Comparison of ENCODE assay signal across 9 mouse cellular contexts in genomic region chr2:167128699-167129607, GRCm38 (mm10).
DNase-seq lines count a peak whose midpoint lies in the region; ATAC-seq and TF ChIP-seq lines count a peak whose summit lies in the region.
"Had no signal": no experiment of that assay in that cellular context is flagged by ENCODE, and none has a peak within 500 bp of the region (broad histone marks: within the 10 kb centered on the region; RNA-seq: fewer than 3 reads in every experiment).

No protein-coding gene starts in this region.

- DNase-seq in forebrain, embryonic 10.5 days (ENCODE audit: extremely low spot score, low spot score), result no peak
- no peak for DNase-seq in forebrain, embryonic 11.5 days (ENCODE audit: low spot score)
- peak; percentile 34 for DNase-seq in thymus, adult 2 months
- no peak for DNase-seq in cerebellum, adult 8-10 months

- H3K4me3 ChIP-seq in forebrain, embryonic 10.5 days, result peak overlapping the region; percentile 27
- no peak overlapping the region for H3K4me3 ChIP-seq in forebrain, embryonic 11.5 days (ENCODE audit: low read depth, low read length)
- peak overlapping the region; percentile 23 for H3K4me3 ChIP-seq in embryonic facial prominence, embryonic 15.5 days (replicated peaks)
- no peak overlapping the region for H3K4me3 ChIP-seq in hindbrain, embryonic 12.5 days
- H3K4me3 ChIP-seq in limb, embryonic 15.5 days, result peak overlapping the region; percentile 20
- no peak overlapping the region for H3K4me3 ChIP-seq in midbrain, embryonic 15.5 days
- peak overlapping the region; percentile 58 for H3K4me3 ChIP-seq in thymus, adult 2 months (ENCODE audit: control insufficient read depth, insufficient read depth, low read length)

- no peak for TF ChIP-seq CTCF in thymus, adult 2 months (IDR thresholded peaks at IDR 0.05; ENCODE audit: borderline replicate concordance, control insufficient read depth, extremely low read depth, insufficient read depth, low read length, poor library complexity)

- no peaks in the 10 kb centered on the region for H3K9me3 ChIP-seq in forebrain, embryonic 10.5 days
- H3K9me3 ChIP-seq in forebrain, embryonic 11.5 days (ENCODE audit: control insufficient read depth, low read length), result no peaks in the 10 kb centered on the region
- H3K9me3 ChIP-seq in embryonic facial prominence, embryonic 15.5 days (replicated peaks), result no peaks in the 10 kb centered on the region
- no peaks in the 10 kb centered on the region for H3K9me3 ChIP-seq in hindbrain, embryonic 12.5 days (replicated peaks)
- H3K9me3 ChIP-seq in limb, embryonic 15.5 days, result no peaks in the 10 kb centered on the region
- H3K9me3 ChIP-seq in midbrain, embryonic 15.5 days, result no peaks in the 10 kb centered on the region
- H3K9me3 ChIP-seq: G1E had no signal

- ATAC-seq in forebrain, embryonic 11.5 days (replicated peaks; ENCODE audit: low FRiP score), result no peak
- ATAC-seq in embryonic facial prominence, embryonic 15.5 days (ENCODE audit: insufficient number of reproducible peaks, low FRiP score, low TSS enrichment, low read depth), result 0 out of 2 replicates have a peak, but pooled peaks have one; percentile 5
- no peak for ATAC-seq in hindbrain, embryonic 12.5 days (ENCODE audit: low FRiP score)
- peak; percentile 22; the same call in 1 of the 2 replicates for ATAC-seq in limb, embryonic 15.5 days (ENCODE audit: insufficient number of reproducible peaks, low FRiP score, low TSS enrichment, low read depth)
- 0 out of 2 replicates have a peak, but pooled peaks have one; percentile 27 for ATAC-seq in midbrain, embryonic 15.5 days (replicated peaks)

- peaks cover 28% of the 10 kb centered on the region for H3K4me1 ChIP-seq in forebrain, embryonic 10.5 days
- H3K4me1 ChIP-seq in forebrain, embryonic 11.5 days (replicated peaks; ENCODE audit: control insufficient read depth, insufficient read depth, low read length), result peaks cover 6% of the 10 kb centered on the region
- H3K4me1 ChIP-seq in embryonic facial prominence, embryonic 15.5 days, result peaks cover 28% of the 10 kb centered on the region
- peaks cover 34% of the 10 kb centered on the region for H3K4me1 ChIP-seq in hindbrain, embryonic 12.5 days
- H3K4me1 ChIP-seq in limb, embryonic 15.5 days, result peaks cover 25% of the 10 kb centered on the region
- H3K4me1 ChIP-seq in midbrain, embryonic 15.5 days, result peaks cover 25% of the 10 kb centered on the region
- peaks cover 19% of the 10 kb centered on the region for H3K4me1 ChIP-seq in thymus, adult 2 months (replicated peaks; ENCODE audit: control insufficient read depth, insufficient read depth, low read length)

- WGBS in forebrain, embryonic 10.5 days, result 47% methylated on average over 20 of the region's 20 CpGs
- 40% methylated on average over 20 of the region's 20 CpGs for WGBS in forebrain, embryonic 11.5 days
- WGBS in embryonic facial prominence, embryonic 15.5 days, result 32% methylated on average over 20 of the region's 20 CpGs
- 41% methylated on average over 19 of the region's 20 CpGs for WGBS in hindbrain, embryonic 12.5 days
- WGBS in limb, embryonic 15.5 days, result 34% methylated on average over 20 of the region's 20 CpGs
- 48% methylated on average over 20 of the region's 20 CpGs for WGBS in midbrain, embryonic 15.5 days
- 26% methylated on average over 20 of the region's 20 CpGs for WGBS in thymus, adult 2 months

- H3K9ac ChIP-seq in forebrain, embryonic 11.5 days (ENCODE audit: low read length), result no peak overlapping the region
- H3K9ac ChIP-seq in embryonic facial prominence, embryonic 15.5 days, result no peak overlapping the region
- peak overlapping the region; percentile 25 for H3K9ac ChIP-seq in hindbrain, embryonic 12.5 days
- 0 out of 2 replicates have a peak overlapping the region, but pooled peaks have one; percentile 17 for H3K9ac ChIP-seq in limb, embryonic 15.5 days
- H3K9ac ChIP-seq in midbrain, embryonic 15.5 days, result no peak overlapping the region

- 0 out of 2 replicates have a peak, but pooled peaks have one; percentile 25 for TF ChIP-seq POLR2A in thymus, adult 2 months (IDR thresholded peaks at IDR 0.05; ENCODE audit: control insufficient read depth, extremely low read depth, insufficient read depth, low read length, poor library complexity)

- no peak overlapping the region for H3K4me2 ChIP-seq in forebrain, embryonic 11.5 days (ENCODE audit: low read depth, low read length, severe bottlenecking)
- peak overlapping the region; percentile 46 for H3K4me2 ChIP-seq in embryonic facial prominence, embryonic 15.5 days (replicated peaks)
- peak overlapping the region; percentile 30 for H3K4me2 ChIP-seq in hindbrain, embryonic 12.5 days (replicated peaks)
- H3K4me2 ChIP-seq in limb, embryonic 15.5 days, result peak overlapping the region; percentile 39
- 0 out of 2 replicates have a peak overlapping the region, but pooled peaks have one; percentile 2 for H3K4me2 ChIP-seq in midbrain, embryonic 15.5 days

- peaks cover 7% of the 10 kb centered on the region for H3K27me3 ChIP-seq in forebrain, embryonic 10.5 days (ENCODE audit: poor library complexity, severe bottlenecking)
- H3K27me3 ChIP-seq in forebrain, embryonic 11.5 days (ENCODE audit: control insufficient read depth, insufficient read depth, low read length), result no peaks in the 10 kb centered on the region
- no peaks in the 10 kb centered on the region for H3K27me3 ChIP-seq in embryonic facial prominence, embryonic 15.5 days
- H3K27me3 ChIP-seq in hindbrain, embryonic 12.5 days, result no peaks in the 10 kb centered on the region
- H3K27me3 ChIP-seq in limb, embryonic 15.5 days, result peaks cover 5% of the 10 kb centered on the region; the same call in 1 of the 2 replicates
- no peaks in the 10 kb centered on the region for H3K27me3 ChIP-seq in midbrain, embryonic 15.5 days (replicated peaks)
- no peaks in the 10 kb centered on the region for H3K27me3 ChIP-seq in thymus, adult 2 months (ENCODE audit: control insufficient read depth, insufficient read depth, low read length)

- peak overlapping the region; percentile 10 for H3K27ac ChIP-seq in forebrain, embryonic 10.5 days
- no peak overlapping the region for H3K27ac ChIP-seq in forebrain, embryonic 11.5 days (ENCODE audit: low read depth, low read length)
- H3K27ac ChIP-seq in embryonic facial prominence, embryonic 15.5 days (replicated peaks), result peak overlapping the region; percentile 63
- peak overlapping the region; percentile 60; the same call in 1 of the 2 replicates for H3K27ac ChIP-seq in hindbrain, embryonic 12.5 days
- peak overlapping the region; percentile 63 for H3K27ac ChIP-seq in limb, embryonic 15.5 days
- peak overlapping the region; percentile 70 for H3K27ac ChIP-seq in midbrain, embryonic 15.5 days
- no peak overlapping the region for H3K27ac ChIP-seq in thymus, adult 2 months (ENCODE audit: control insufficient read depth, insufficient read depth, low read length)

- H3K36me3 ChIP-seq in forebrain, embryonic 10.5 days (replicated peaks), result no peaks in the 10 kb centered on the region
- no peaks in the 10 kb centered on the region for H3K36me3 ChIP-seq in forebrain, embryonic 11.5 days (ENCODE audit: control insufficient read depth, insufficient read depth, low read length)
- no peaks in the 10 kb centered on the region for H3K36me3 ChIP-seq in embryonic facial prominence, embryonic 15.5 days
- no peaks in the 10 kb centered on the region for H3K36me3 ChIP-seq in hindbrain, embryonic 12.5 days
- no peaks in the 10 kb centered on the region for H3K36me3 ChIP-seq in limb, embryonic 15.5 days
- no peaks in the 10 kb centered on the region for H3K36me3 ChIP-seq in midbrain, embryonic 15.5 days (replicated peaks)
- H3K36me3 ChIP-seq in thymus, adult 2 months (ENCODE audit: control insufficient read depth, insufficient read depth, low read length), result no peaks in the 10 kb centered on the region
- H3K36me3 ChIP-seq: G1E had no signal

Comparison
In these comparisons a context has a peak if more than half of its experiments do, and no peak if none do; other contexts are left out.
1. H3K27ac ChIP-seq: peak in forebrain, embryonic 10.5 days (single experiment), embryonic facial prominence, embryonic 15.5 days (single experiment), hindbrain, embryonic 12.5 days (single experiment), limb, embryonic 15.5 days (single experiment) and midbrain, embryonic 15.5 days (single experiment); none in forebrain, embryonic 11.5 days (single experiment) and thymus, adult 2 months (single experiment).
2. H3K4me3 ChIP-seq: peak in forebrain, embryonic 10.5 days (single experiment), embryonic facial prominence, embryonic 15.5 days (single experiment), limb, embryonic 15.5 days (single experiment) and thymus, adult 2 months (single experiment); none in forebrain, embryonic 11.5 days (single experiment), hindbrain, embryonic 12.5 days (single experiment) and midbrain, embryonic 15.5 days (single experiment).
3. ATAC-seq: peak in embryonic facial prominence, embryonic 15.5 days (single experiment), limb, embryonic 15.5 days (single experiment) and midbrain, embryonic 15.5 days (single experiment); none in forebrain, embryonic 11.5 days (single experiment) and hindbrain, embryonic 12.5 days (single experiment).
4. H3K9ac ChIP-seq: peak in hindbrain, embryonic 12.5 days (single experiment) and limb, embryonic 15.5 days (single experiment); none in forebrain, embryonic 11.5 days (single experiment), embryonic facial prominence, embryonic 15.5 days (single experiment) and midbrain, embryonic 15.5 days (single experiment).